Mouse (Mus musculus): ENCODE measurements around the gene Nyap1. TPM values are rescaled to one million over a fixed set of nuclear protein-coding genes. Genes with fewer than 3 reads are reported as not detected.

The Nyap1 gene
- polyA plus RNA-seq (2015; fragmentation: Nextera tagmentation; extraction: Ambion mirVana), result 1.0 TPM in 2 replicates

- Histone ChIP-seq H3K4me3 (ENCODE audit: low read depth, low read length) (peak within 1 kb of the TSS; percentile 61), H3K9ac (ENCODE audit: low read length) (peak within 1 kb of the TSS; percentile 65), H3K4me1 (replicated peaks; ENCODE audit: control insufficient read depth, insufficient read depth) (peaks cover 2% of the 10 kb centered on the region; the same call in 1 of the 2 replicates), H3K27me3 (ENCODE audit: control insufficient read depth, insufficient read depth, low read length) (no peaks in the 10 kb centered on the region), H3K9me3 (ENCODE audit: control insufficient read depth, low read length) (no peaks in the 10 kb centered on the region), H3K4me2 (replicated peaks; ENCODE audit: low read depth) (peak within 1 kb of the TSS; percentile 81), H3K27ac (replicated peaks) (peak within 1 kb of the TSS; percentile 78), H3K36me3 (ENCODE audit: control insufficient read depth, insufficient read depth, low read length) (no peaks in the 10 kb centered on the region)
- DNase-seq (ENCODE audit: low spot score), result peak; percentile 91
- under 1% methylated on average over 58 of the region's 71 CpGs for WGBS
- TF ChIP-seq CTCF (IDR thresholded peaks at IDR 0.05; ENCODE audit: low read depth), result peak; percentile 81
- TF ChIP-seq EP300 (optimal IDR thresholded peaks at IDR 0.05), result no peak
- peak; percentile 79 for ATAC-seq (ENCODE audit: low FRiP score, low TSS enrichment)
Measured at GRCm38 (mm10) chr5:137741023-137741931, at the start of gene Nyap1. Gene Nyap1, minus strand, starts transcription at chr5:137741607.

DNA sequence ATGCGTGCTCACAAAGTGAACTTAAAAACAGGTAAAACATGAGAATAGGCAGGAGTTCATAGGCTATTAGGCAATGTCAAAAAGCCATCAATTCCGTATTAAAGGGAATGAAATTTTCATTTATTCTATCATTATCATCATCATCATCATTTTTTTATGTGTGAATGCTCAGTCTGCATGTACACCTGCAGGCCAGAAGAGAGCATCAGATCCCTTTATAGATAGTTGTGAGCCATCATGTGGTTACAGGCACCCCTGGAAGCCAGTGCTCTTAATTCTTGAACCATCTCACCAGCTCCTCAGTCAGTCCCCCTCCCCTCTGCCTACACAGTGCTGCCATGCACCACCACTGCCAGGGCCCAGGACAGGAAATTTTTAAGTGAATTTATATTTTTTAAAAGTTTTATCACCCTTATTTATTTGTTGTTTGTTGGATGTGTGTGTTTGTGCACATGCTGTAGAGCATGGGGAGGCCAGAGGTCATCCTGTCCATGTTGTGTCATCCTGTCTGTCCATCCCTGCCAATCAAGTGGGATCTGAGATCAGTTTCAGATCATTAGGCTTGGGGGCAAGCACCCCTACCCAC, 47.6 kb upstream of the Nyap1 start:
- H3K27ac ChIP-seq (replicated peaks), result no peak overlapping the region
- DNase-seq (ENCODE audit: low spot score), result no peak
- 98% methylated on average over 2 of the region's 2 CpGs for WGBS
- peaks cover 8% of the 10 kb centered on the region; the same call in 1 of the 2 replicates for H3K4me1 ChIP-seq (replicated peaks; ENCODE audit: control insufficient read depth, insufficient read depth)
- no peak for TF ChIP-seq EP300 (optimal IDR thresholded peaks at IDR 0.05)
- TF ChIP-seq CTCF (IDR thresholded peaks at IDR 0.05; ENCODE audit: low read depth), result 0 out of 2 replicates have a peak, but pooled peaks have one; percentile 8
- H3K4me2 ChIP-seq (replicated peaks; ENCODE audit: low read depth), result no peak overlapping the region
- H3K27me3 ChIP-seq (ENCODE audit: control insufficient read depth, insufficient read depth, low read length), result no peaks in the 10 kb centered on the region
- H3K9me3 ChIP-seq (ENCODE audit: control insufficient read depth, low read length), result no peaks in the 10 kb centered on the region
- H3K9ac ChIP-seq (ENCODE audit: low read length), result no peak overlapping the region
- H3K4me3 ChIP-seq (ENCODE audit: low read depth, low read length), result no peak overlapping the region
- ATAC-seq (ENCODE audit: low FRiP score, low TSS enrichment), result no peak
- no peaks in the 10 kb centered on the region; the same call in 1 of the 2 replicates for H3K36me3 ChIP-seq (ENCODE audit: control insufficient read depth, insufficient read depth, low read length)

DNA sequence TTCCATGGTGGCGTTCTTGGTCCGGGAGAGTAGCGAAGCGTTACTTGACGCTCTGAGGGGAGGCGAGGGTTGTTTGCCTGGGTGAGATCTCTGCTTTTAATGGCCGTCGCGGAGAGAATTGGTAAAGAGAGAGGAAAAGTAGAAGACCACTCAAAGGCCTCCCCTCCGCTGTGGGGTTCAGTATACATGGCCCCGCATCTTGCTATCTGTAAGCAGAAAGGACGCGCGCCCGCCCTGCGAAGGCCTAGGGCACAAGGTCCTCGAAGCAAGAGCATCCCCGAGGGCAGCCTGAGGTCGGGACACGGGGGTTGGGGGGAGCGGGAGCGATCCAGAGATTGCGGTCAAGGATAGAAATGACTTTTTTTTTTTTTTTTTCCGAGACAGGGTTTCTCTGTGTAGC, 46.8 kb upstream of the Nyap1 start:
- Histone ChIP-seq H3K36me3 (ENCODE audit: control insufficient read depth, insufficient read depth, low read length) (peaks cover under 1% of the 10 kb centered on the region; the same call in 1 of the 2 replicates), H3K9me3 (ENCODE audit: control insufficient read depth, low read length) (no peaks in the 10 kb centered on the region), H3K4me2 (replicated peaks; ENCODE audit: low read depth) (peak overlapping the region; percentile 54; the same call in 1 of the 2 replicates), H3K4me3 (ENCODE audit: low read depth, low read length) (peak overlapping the region; percentile 40; the same call in 1 of the 2 replicates), H3K4me1 (replicated peaks; ENCODE audit: control insufficient read depth, insufficient read depth) (peaks cover 10% of the 10 kb centered on the region; the same call in 1 of the 2 replicates), H3K27me3 (ENCODE audit: control insufficient read depth, insufficient read depth, low read length) (no peaks in the 10 kb centered on the region), H3K9ac (ENCODE audit: low read length) (no peak overlapping the region), H3K27ac (replicated peaks) (no peak overlapping the region)
- DNase-seq (ENCODE audit: low spot score) (no peak), ATAC-seq (ENCODE audit: low FRiP score, low TSS enrichment) (no peak)
- WGBS, result 72% methylated on average over 24 of the region's 24 CpGs
- no peak for TF ChIP-seq CTCF (IDR thresholded peaks at IDR 0.05; ENCODE audit: low read depth)
- TF ChIP-seq EP300 (optimal IDR thresholded peaks at IDR 0.05), result no peak

DNA sequence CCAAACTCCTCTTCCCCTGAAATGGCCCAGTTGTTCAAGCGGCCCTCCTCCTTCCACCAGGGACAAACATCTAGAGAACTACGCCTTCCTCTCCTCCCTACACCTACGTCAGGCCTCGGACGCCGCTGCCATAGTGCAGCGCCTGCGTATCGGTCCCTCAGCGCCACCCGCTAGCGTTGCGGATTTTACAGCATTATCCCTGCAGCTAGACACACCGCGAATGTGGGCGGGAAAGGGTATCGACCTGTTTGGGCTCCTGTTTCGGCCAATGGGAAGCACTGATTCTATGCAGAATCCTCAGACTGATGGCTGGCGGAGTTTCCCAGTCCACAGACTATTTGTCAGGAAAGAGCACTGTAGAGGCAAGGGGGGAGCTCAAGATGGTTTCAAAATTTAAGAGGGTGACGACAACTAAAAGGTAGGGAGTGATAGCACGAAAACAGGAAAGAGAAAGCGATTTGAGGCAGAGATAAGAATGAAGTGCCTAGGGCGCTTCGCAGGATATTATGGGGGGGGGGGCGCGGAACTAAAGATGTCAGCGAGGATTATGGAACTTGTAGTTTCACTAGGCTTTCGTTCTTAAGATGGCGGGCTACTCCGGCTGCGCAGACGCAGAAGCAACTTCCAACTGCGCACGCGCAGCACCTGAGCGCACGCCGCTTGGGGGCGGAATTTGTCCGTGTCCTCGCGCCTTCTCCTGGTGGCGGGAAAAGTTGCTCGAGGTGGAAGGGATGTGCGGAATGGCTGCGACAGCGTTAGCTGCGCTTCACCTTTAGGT, 45.9 kb upstream of the Nyap1 start, which contains the start of the genes Mepce and Zcwpw1:
Mepce (minus strand) TSS at position 505 of the 778 bp plus-strand sequence.
Zcwpw1 (plus strand) TSS at position 648 of the 778 bp plus-strand sequence.
- peak within 1 kb of the TSS; percentile 94 for H3K9ac ChIP-seq (ENCODE audit: low read length)
- H3K4me2 ChIP-seq (replicated peaks; ENCODE audit: low read depth), result peak within 1 kb of the TSS; percentile 87
- peak; percentile 81 for ATAC-seq (ENCODE audit: low FRiP score, low TSS enrichment)
- H3K36me3 ChIP-seq (ENCODE audit: control insufficient read depth, insufficient read depth, low read length), result peaks cover 8% of the 10 kb centered on the region; the same call in 1 of the 2 replicates
- peak within 1 kb of the TSS; percentile 88 for H3K4me3 ChIP-seq (ENCODE audit: low read depth, low read length)
- H3K27me3 ChIP-seq (ENCODE audit: control insufficient read depth, insufficient read depth, low read length), result no peaks in the 10 kb centered on the region
- TF ChIP-seq EP300 (optimal IDR thresholded peaks at IDR 0.05) (no peak), CTCF (IDR thresholded peaks at IDR 0.05; ENCODE audit: low read depth) (peak; percentile 89)
- H3K9me3 ChIP-seq (ENCODE audit: control insufficient read depth, low read length), result no peaks in the 10 kb centered on the region
- DNase-seq (ENCODE audit: low spot score), result peak; percentile 96
- WGBS, result under 1% methylated on average over 46 of the region's 48 CpGs
- H3K4me1 ChIP-seq (replicated peaks; ENCODE audit: control insufficient read depth, insufficient read depth), result peaks cover 10% of the 10 kb centered on the region; the same call in 1 of the 2 replicates
- H3K27ac ChIP-seq (replicated peaks), result peak within 1 kb of the TSS; percentile 98

All from stomach, postnatal 0 days (tissue).